Mouse (Mus musculus): ENCODE data around the gene S100pbp.

- no peak for TF ChIP-seq POLR2A (IDR thresholded peaks at IDR 0.05; ENCODE audit: low read depth, low read length)
- TF ChIP-seq CTCF (IDR thresholded peaks at IDR 0.05; ENCODE audit: extremely low read depth, insufficient read length, insufficient replicate concordance, low read depth, low read length) = no peak
Observed at GRCm38 (mm10) chr4:129225315-129225714, 35.8 kb upstream of the S100pbp start.
